Mouse (Mus musculus): ENCODE data around the gene Omp.

Omp gene

GRCm38 (mm10) chr7:98103002-98103941 lies 42.0 kb downstream of the Omp start:
- peak; percentile 85 for DNase-seq (ENCODE audit: low spot score)

DNA sequence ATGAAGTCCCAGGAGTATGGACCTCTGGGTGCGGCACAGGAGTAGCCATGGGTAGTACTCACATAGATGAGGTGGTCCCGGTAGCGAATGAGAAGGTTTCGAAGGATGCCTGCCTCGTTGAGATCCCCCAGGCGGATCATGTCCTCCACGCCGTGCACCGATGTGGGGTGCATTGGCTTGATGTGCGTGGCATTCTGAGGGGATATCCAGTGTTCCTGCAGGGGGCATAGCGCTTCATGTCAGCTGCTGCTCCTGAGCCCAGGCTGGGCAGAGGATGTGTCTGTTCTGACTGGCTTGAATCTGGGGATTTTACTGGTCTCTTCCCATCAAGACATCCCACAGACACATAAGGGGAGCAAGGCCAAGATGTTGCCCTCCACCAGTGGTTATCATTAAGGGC lies 42.8 kb downstream of the Omp start:
- DNase-seq (ENCODE audit: low spot score) = no peak

DNA sequence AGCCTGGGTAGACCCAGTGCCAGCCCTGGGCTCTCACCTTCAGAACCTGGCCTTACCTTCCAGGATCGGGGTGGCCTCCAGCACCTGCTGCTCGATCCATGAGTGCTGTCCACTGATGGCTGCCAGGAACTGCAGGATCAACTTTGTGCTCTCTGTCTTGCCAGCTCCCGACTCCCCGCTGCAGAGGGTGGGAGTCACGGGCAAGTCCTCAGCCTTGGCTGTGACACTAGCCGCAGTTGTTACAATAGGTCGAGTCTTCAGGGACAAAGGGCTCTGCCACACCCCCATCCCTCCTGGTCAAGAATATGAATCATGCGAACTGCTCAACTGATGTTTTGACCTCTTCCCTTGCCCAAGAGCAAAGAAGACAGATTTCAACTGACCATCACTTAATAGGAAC lies 47.7 kb downstream of the Omp start:
- no peak for DNase-seq (ENCODE audit: low spot score)

DNA sequence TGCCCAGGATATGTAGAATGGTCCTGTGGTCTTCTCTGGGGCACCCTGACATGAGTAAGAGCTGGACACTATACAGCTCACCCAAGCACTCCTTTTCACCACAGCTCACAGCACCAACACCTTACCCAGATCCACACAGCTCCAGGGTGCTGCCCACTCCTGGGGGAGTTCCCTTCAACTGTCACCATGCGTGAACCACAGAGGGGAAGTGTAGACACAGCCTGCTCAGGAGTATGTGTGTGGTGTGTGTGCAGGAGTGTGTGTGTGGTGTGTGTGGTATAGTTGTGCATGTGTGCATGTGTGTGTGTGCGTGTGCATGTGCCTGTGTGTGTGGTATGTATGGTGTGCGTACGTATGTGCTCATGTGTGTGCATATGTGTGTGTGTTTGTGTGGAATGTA lies 49.5 kb downstream of the Omp start:
- no peak for DNase-seq (ENCODE audit: low spot score)

Measured in ovary, postnatal 14 days (tissue).